Mouse (Mus musculus) olfactory bulb, adult 2 months (tissue): ENCODE results near the gene Gm17651. TPM values are rescaled to one million over a fixed set of nuclear protein-coding genes. Genes with fewer than 3 reads are reported as not detected.

Experiments
- H3K27ac ChIP-seq: fragments of 200-500 bp; 2 replicates; pipeline ENCODE4 v1.5.1; 2012; ENCODE audit warnings: low read depth, low read length; ENCODE audit not compliant: insufficient read depth
- H3K4me1 ChIP-seq: fragments of 200-500 bp; 2 replicates; pipeline ENCODE4 v1.6.1; 2012; ENCODE audit warnings: low read length; ENCODE audit not compliant: control insufficient read depth, insufficient read depth
- H3K4me3 ChIP-seq: fragments of 200-500 bp; 2 replicates; pipeline ENCODE4 v1.5.1; 2012; ENCODE audit warnings: mild to moderate bottlenecking, low read depth, low read length, moderate library complexity; ENCODE audit not compliant: insufficient read depth
- CTCF ChIP-seq: fragments of 200-500 bp; IDR thresholded peaks from 2 replicates; pipeline ENCODE4 v1.5.1; 2012; ENCODE audit warnings: low read depth, mild to moderate bottlenecking, low read length, moderate library complexity; ENCODE audit not compliant: insufficient read depth
- POLR2A ChIP-seq: fragments of 200-500 bp; IDR thresholded peaks from 2 replicates; pipeline ENCODE4 v1.6.1; 2012; ENCODE audit warnings: mild to moderate bottlenecking, low read depth, low read length, moderate library complexity; ENCODE audit not compliant: insufficient read depth
- WGBS: fragments of 180-500 bp; shearing (Covaris S2); methylation state at CpG from one replicate; pipeline ENCODE4 v1.1.7; 2018; 5-methylcytosine and 5-hydroxymethylcytosine counted together
- polyA plus RNA-seq: library from polyadenylated mRNA; stranded (reverse); fragments of >200 nt; gene quantifications from 2 replicates; pipeline ENCODE4 v1.2.4, GENCODE M21; 2012; ENCODE audit warnings: low replicate concordance; ENCODE audit not compliant: missing spikeins, insufficient read depth, insufficient read length

Gene Gm17651
- polyA plus RNA-seq, 1 experiment = not detected

GRCm38 (mm10) chr3:97658426-97659193 is 15.9 kb downstream of the Gm17651 start:
- H3K4me3 ChIP-seq = peak overlapping the region; percentile 61
- no peak for TF ChIP-seq CTCF
- TF ChIP-seq POLR2A = no peak
- WGBS = under 1% methylated on average over 50 of the region's 50 CpGs
- peaks cover 8% of the 10 kb centered on the region; the same call in 1 of the 2 replicates for H3K4me1 ChIP-seq
- no peak overlapping the region for H3K27ac ChIP-seq

DNA sequence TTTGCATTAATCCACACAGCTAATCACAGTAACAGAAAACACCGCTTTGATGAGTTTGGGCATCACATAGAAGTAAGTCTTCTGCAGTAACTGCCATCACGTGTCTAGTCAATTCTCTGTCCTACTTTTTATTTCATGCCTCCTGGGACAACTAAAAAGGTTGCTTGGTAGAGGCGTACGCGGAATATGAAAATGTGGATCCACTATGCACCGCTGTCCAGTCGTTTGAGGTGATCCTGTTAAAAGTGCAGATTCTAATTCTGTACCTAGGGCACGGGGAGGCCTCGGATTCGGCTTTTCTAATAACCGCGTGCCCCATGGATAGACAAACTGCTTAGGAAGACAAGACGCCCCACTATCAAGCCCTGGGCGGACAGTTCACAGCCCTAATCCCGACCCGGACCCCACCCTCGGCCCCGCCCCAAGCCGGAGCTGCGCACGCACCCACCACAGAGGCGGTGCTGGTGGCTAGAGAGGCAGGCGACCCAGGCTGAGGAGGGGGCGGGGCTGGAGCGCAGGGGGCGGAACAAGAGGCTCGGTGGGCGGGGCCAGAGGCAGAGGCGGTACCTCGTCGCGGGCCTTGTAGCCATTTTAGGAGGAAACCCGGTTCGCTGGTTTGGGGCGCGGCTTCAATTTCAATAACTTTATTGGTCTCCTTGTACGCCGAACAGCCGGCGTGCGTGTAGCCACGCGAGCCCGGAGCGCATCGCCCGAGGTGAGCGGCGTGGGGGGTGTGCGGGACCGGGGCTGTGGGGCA is 16.7 kb downstream of the Gm17651 start, which contains the start of gene Prkab2:
TSS of gene Prkab2 (plus strand) at position 539 of the 757 bp plus-strand sequence.
- WGBS = 2% methylated on average over 51 of the region's 51 CpGs
- Histone ChIP-seq H3K27ac (peak within 1 kb of the TSS; percentile 63), H3K4me3 (peak within 1 kb of the TSS; percentile 61), H3K4me1 (peaks cover 8% of the 10 kb centered on the region; the same call in 1 of the 2 replicates)
- TF ChIP-seq CTCF = no peak
- peak; percentile 45 for TF ChIP-seq POLR2A

GRCm38 (mm10) chr3:97654901-97655300 is 19.6 kb downstream of the Gm17651 start:
- 86% methylated on average over 8 of the region's 8 CpGs for whole genome bisulfite sequencing
- TF ChIP-seq POLR2A = no peak
- no peak for TF ChIP-seq CTCF

GRCm38 (mm10) chr3:97653781-97654180 is 20.7 kb downstream of the Gm17651 start:
- WGBS = 88% methylated on average over 5 of the region's 5 CpGs
- Histone ChIP-seq H3K4me1 (no peaks in the 10 kb centered on the region), H3K27ac (no peak overlapping the region), H3K4me3 (no peak overlapping the region)
- TF ChIP-seq POLR2A = no peak
- TF ChIP-seq CTCF = no peak

More at GRCm38 (mm10) chr3:97654901-97655300, 19.6 kb downstream of the Gm17651 start:
- Histone ChIP-seq H3K4me3 (no peak overlapping the region), H3K27ac (no peak overlapping the region), H3K4me1 (no peaks in the 10 kb centered on the region)

- Histone ChIP-seq H3K27ac (no peak overlapping the region), H3K4me1 (no peaks in the 10 kb centered on the region), H3K4me3 (no peak overlapping the region)
- 86% methylated on average over 10 of the region's 10 CpGs for WGBS
- no peak for TF ChIP-seq POLR2A
Measured at GRCm38 (mm10) chr3:97651604-97652003, 22.9 kb downstream of the Gm17651 start.

DNA sequence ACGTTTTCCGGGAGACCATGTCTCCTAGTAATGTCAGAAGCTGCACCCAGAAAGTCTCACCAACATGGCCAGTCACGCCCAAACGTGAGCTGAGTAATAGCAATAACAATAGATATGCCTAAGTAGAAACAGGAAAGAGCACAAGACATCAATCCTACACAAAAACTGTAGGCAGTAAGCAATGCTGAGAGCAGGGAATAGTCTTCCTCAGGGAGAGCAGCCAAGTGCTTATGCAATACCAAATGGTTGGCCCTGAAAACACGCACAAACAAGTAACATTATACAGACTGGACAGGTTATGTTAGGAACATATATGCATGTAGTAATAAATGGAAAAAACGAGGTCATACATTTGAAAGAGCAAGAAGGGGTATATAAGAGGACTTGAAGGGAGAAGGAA is 25.0 kb downstream of the Gm17651 start:
- Histone ChIP-seq H3K4me3 (no peak overlapping the region), H3K27ac (no peak overlapping the region), H3K4me1 (no peaks in the 10 kb centered on the region)
- TF ChIP-seq CTCF (no peak), POLR2A (no peak)
- 82% methylated on average over 6 of the region's 6 CpGs for WGBS

DNA sequence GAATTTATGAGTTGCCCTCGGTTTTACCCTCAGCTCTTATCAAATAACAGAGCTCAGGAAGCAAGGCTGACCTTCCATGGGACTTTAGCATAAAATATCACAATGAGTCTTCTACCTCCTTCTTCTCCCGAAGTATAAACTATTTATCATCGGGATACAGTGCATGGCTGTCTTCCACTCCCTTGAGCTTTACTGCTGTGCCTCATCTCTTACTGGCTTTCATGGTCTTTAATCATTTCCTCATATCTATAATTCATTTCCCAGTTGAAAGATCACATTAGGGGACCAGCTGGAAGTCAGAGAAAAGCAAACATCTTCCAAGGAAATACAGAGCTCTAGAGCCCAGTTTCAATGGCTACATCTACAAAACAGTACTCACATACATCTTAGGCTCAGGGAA is 25.5 kb downstream of the Gm17651 start:
- H3K4me3 ChIP-seq = no peak overlapping the region
- no peaks in the 10 kb centered on the region for H3K4me1 ChIP-seq
- no peak overlapping the region for H3K27ac ChIP-seq
- 87% methylated on average over 3 of the region's 3 CpGs for WGBS
- no peak for TF ChIP-seq POLR2A
- TF ChIP-seq CTCF = no peak

DNA sequence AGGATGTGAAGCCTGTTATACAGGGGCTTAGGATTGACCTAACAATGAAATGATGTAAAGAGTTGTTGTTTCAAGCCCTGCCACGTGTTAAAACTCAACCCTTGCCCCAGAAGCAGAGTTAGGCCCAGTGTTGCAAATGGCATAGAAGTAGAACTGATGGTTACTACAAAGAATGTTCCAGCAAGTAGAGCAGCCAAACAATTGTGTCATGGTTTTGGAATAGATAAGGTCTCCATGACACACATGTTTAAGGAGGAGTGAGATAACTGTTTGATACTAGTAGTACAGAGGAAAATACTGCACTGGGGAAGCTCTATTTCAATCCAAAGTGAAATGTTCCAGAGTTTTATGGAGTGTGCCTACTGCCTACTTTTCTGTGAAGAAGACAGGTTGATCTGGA is 26.0 kb downstream of the Gm17651 start:
- Histone ChIP-seq H3K4me1 (no peaks in the 10 kb centered on the region), H3K27ac (no peak overlapping the region), H3K4me3 (no peak overlapping the region)
- 52% methylated on average over 1 of the region's 1 CpGs for WGBS
- TF ChIP-seq CTCF = no peak
- no peak for TF ChIP-seq POLR2A

DNA sequence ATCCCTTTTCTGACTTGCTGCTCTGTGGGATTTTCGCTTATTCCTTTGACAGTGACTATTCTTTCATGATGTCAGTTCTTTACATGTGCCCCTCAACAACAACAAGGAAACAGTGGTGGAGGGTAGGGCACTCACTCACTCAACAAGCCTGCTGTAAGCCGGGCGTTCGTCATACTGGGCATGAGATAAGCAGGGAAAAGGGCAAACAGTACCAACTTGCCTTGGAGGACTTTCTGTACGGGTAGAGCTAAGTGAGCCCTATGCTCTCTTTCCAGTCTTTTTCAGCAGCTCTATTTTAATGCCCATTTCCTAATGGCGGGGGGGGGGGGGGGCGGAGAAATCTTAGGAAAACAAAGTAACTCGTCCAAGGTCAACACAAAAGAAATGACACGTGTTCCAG is 32.5 kb downstream of the Gm17651 start:
- Histone ChIP-seq H3K4me3 (no peak overlapping the region), H3K4me1 (no peaks in the 10 kb centered on the region), H3K27ac (no peak overlapping the region)
- TF ChIP-seq POLR2A = no peak
- no peak for TF ChIP-seq CTCF
- WGBS = 89% methylated on average over 9 of the region's 9 CpGs
